ENCODE assay signal across 11 mouse cellular contexts in genomic region chr2:164455421-164456190, GRCm38 (mm10). TPM values are rescaled to one million over a fixed set of nuclear protein-coding genes. Genes with fewer than 3 reads are reported as not detected.
DNase-seq lines count a peak whose midpoint lies in the region; ATAC-seq and TF ChIP-seq lines count a peak whose summit lies in the region.
"Had no signal": no experiment of that assay in that cellular context is flagged by ENCODE, and none has a peak within 500 bp of the region (broad histone marks: within the 10 kb centered on the region; RNA-seq: fewer than 3 reads in every experiment).

No protein-coding gene starts in this region.

- no peaks in the 10 kb centered on the region for H3K36me3 ChIP-seq in heart, embryonic 16.5 days (ENCODE audit: control insufficient read depth, insufficient read depth)
- no peaks in the 10 kb centered on the region for H3K36me3 ChIP-seq in lung, postnatal 0 days (ENCODE audit: insufficient read depth, low read length)
- H3K36me3 ChIP-seq: midbrain, embryonic 12.5 days had no signal

- no peaks in the 10 kb centered on the region for H3K9me3 ChIP-seq in heart, embryonic 16.5 days (replicated peaks; ENCODE audit: control insufficient read depth, low read length)
- no peaks in the 10 kb centered on the region for H3K9me3 ChIP-seq in lung, postnatal 0 days (ENCODE audit: low read length)
- H3K9me3 ChIP-seq: midbrain, embryonic 12.5 days had no signal

- no peak for ATAC-seq in heart, embryonic 16.5 days (replicated peaks; ENCODE audit: extremely low read depth, insufficient read depth, low FRiP score)
- ATAC-seq in lung, postnatal 0 days: peak; percentile 31
- ATAC-seq in monocyte, adult 5-6 weeks (replicated peaks; ENCODE audit: insufficient number of reproducible peaks, low FRiP score, low TSS enrichment, poor library complexity, severe bottlenecking): no peak

- peak overlapping the region; percentile 77 for H3K27ac ChIP-seq in heart, embryonic 16.5 days (ENCODE audit: low read length)
- peak overlapping the region; percentile 90 for H3K27ac ChIP-seq in lung, postnatal 0 days (ENCODE audit: low read length)
- H3K27ac ChIP-seq: midbrain, embryonic 12.5 days had no signal

- WGBS in heart, embryonic 16.5 days: 58% methylated on average over 6 of the region's 6 CpGs
- WGBS in lung, postnatal 0 days: 35% methylated on average over 6 of the region's 6 CpGs

- TF ChIP-seq EP300 in lung, postnatal 0 days (IDR thresholded peaks at IDR 0.05): peak; percentile 47

- H3K4me3 ChIP-seq in heart, embryonic 16.5 days (ENCODE audit: low read length): no peak overlapping the region
- no peak overlapping the region for H3K4me3 ChIP-seq in lung, postnatal 0 days (ENCODE audit: low read depth, low read length)
- H3K4me3 ChIP-seq: midbrain, embryonic 12.5 days had no signal

- H3K9ac ChIP-seq in heart, embryonic 16.5 days (ENCODE audit: low read length): no peak overlapping the region
- H3K9ac ChIP-seq in lung, postnatal 0 days (replicated peaks; ENCODE audit: low read depth): no peak overlapping the region
- H3K9ac ChIP-seq: midbrain, embryonic 12.5 days had no signal

- peaks cover under 1% of the 10 kb centered on the region; the same call in 1 of the 2 replicates for H3K27me3 ChIP-seq in heart, embryonic 16.5 days (ENCODE audit: control insufficient read depth, insufficient read depth, low read length)
- no peaks in the 10 kb centered on the region for H3K27me3 ChIP-seq in lung, postnatal 0 days (replicated peaks; ENCODE audit: insufficient read depth, low read length)
- H3K27me3 ChIP-seq: midbrain, embryonic 12.5 days had no signal

- H3K4me1 ChIP-seq in heart, embryonic 16.5 days (ENCODE audit: control insufficient read depth, insufficient read depth, low read length): peaks cover 53% of the 10 kb centered on the region
- peaks cover 41% of the 10 kb centered on the region for H3K4me1 ChIP-seq in lung, postnatal 0 days (ENCODE audit: insufficient read depth, low read depth, low read length)

- no peak for TF ChIP-seq CTCF in lung, postnatal 0 days (IDR thresholded peaks at IDR 0.05)

- peak; percentile 76 to 81 for DNase-seq in adrenal gland, adult (ENCODE audit: inconsistent age in 2 of 2, low spot score in 1 of 2)
- no peak for DNase-seq in adrenal gland, adult 8-10 months
- DNase-seq in NIH3T3 (ENCODE audit: low read depth): peak; percentile 68
- peak; percentile 90 for DNase-seq in lung, postnatal 0 days (ENCODE audit: low spot score)
- DNase-seq in right cerebral cortex, postnatal 4 days: no peak
- no peak for DNase-seq in T-cell, adult 2 months (ENCODE audit: low spot score)

- no peak overlapping the region for H3K4me2 ChIP-seq in heart, embryonic 16.5 days (ENCODE audit: low read depth, low read length)
- H3K4me2 ChIP-seq in lung, postnatal 0 days (replicated peaks; ENCODE audit: low read depth, low read length): peak overlapping the region; percentile 25; the same call in 1 of the 2 replicates
- H3K4me2 ChIP-seq: midbrain, embryonic 12.5 days had no signal

RNA-seq across cellular contexts. Expression of gene Sys1, which starts 1.2 kb away (rescaled TPM):
- total RNA-seq in adrenal gland, adult 8-10 months (2022): 10 to 100 TPM; 26.2 to 34.8 (median 30.9) TPM
- 33.4 and 41.7 TPM in 2 replicates for polyA plus RNA-seq in heart, embryonic 16.5 days (2015; fragmentation: Nextera tagmentation; extraction: Ambion mirVana)
- polyA plus RNA-seq in lung, postnatal 0 days (2015; fragmentation: Nextera tagmentation; extraction: Ambion mirVana): 63.5 and 66.2 TPM in 2 replicates
- total RNA-seq in monocyte, adult 5-6 weeks (2017): 17.0 to 30.1 TPM (median 24.9 TPM) in 3 replicates

RNA-seq across cellular contexts. Expression of gene Gm20458, which starts 5.2 kb away (rescaled TPM):
- 1 to 10 TPM in 3 of 4 experiments, not detected in 1; 2.3 to 7.3 (median 4.6) TPM for total RNA-seq in adrenal gland, adult 8-10 months (2022)
- 11.6 and 12.1 TPM in 2 replicates for polyA plus RNA-seq in heart, embryonic 16.5 days (2015; fragmentation: Nextera tagmentation; extraction: Ambion mirVana)
- polyA plus RNA-seq in lung, postnatal 0 days (2015; fragmentation: Nextera tagmentation; extraction: Ambion mirVana): 23.5 and 32.9 TPM in 2 replicates
- 4.9 TPM in 1 of 3 replicates, not detected in the others for total RNA-seq in monocyte, adult 5-6 weeks (2017)

RNA-seq across cellular contexts. Expression of gene Sdc4, which starts 11.9 kb away (rescaled TPM):
- 100 to 1,000 TPM in 2 of 4 experiments, 10 to 100 TPM in 2; 89.0 to 114 (median 105) TPM for total RNA-seq in adrenal gland, adult 8-10 months (2022)
- polyA plus RNA-seq in heart, embryonic 16.5 days (2015; fragmentation: Nextera tagmentation; extraction: Ambion mirVana): 48.0 and 61.1 TPM in 2 replicates
- polyA plus RNA-seq in lung, postnatal 0 days (2015; fragmentation: Nextera tagmentation; extraction: Ambion mirVana): 217 and 289 TPM in 2 replicates
- total RNA-seq in monocyte, adult 5-6 weeks (2017): 14.1 to 26.0 TPM (median 16.6 TPM) in 3 replicates

RNA-seq across cellular contexts. Expression of gene Trp53tg5, which starts 17.9 kb away (rescaled TPM):
- not detected for total RNA-seq in adrenal gland, adult 8-10 months (2022)
- polyA plus RNA-seq in heart, embryonic 16.5 days (2015; fragmentation: Nextera tagmentation; extraction: Ambion mirVana): not detected in 2 replicates
- polyA plus RNA-seq in lung, postnatal 0 days (2015; fragmentation: Nextera tagmentation; extraction: Ambion mirVana): not detected in 2 replicates
- 0.68 TPM in 1 of 3 replicates, not detected in the others for total RNA-seq in monocyte, adult 5-6 weeks (2017)
- total RNA-seq: layer of hippocampus, postnatal 14 days had no signal
- polyA plus RNA-seq: brain, embryonic 14.5 days had no signal

RNA-seq across cellular contexts. Expression of gene Dbndd2, which starts 30.3 kb away (rescaled TPM):
- 10 to 100 TPM in 2 of 4 experiments, 1 to 10 TPM in 2; 5.4 to 18.3 (median 11.6) TPM for total RNA-seq in adrenal gland, adult 8-10 months (2022)
- polyA plus RNA-seq in heart, embryonic 16.5 days (2015; fragmentation: Nextera tagmentation; extraction: Ambion mirVana): 10.6 and 16.4 TPM in 2 replicates
- 39.9 and 44.6 TPM in 2 replicates for polyA plus RNA-seq in lung, postnatal 0 days (2015; fragmentation: Nextera tagmentation; extraction: Ambion mirVana)
- total RNA-seq in monocyte, adult 5-6 weeks (2017): 3.1 to 12.6 TPM (median 7.4 TPM) in 3 replicates

Comparison
In these comparisons a context has a peak if more than half of its experiments do, and no peak if none do; other contexts are left out.
1. DNase-seq: peak in adrenal gland, adult (2 of 2), NIH3T3 (single experiment) and lung, postnatal 0 days (single experiment); none in adrenal gland, adult 8-10 months (single experiment), right cerebral cortex, postnatal 4 days (single experiment) and T-cell, adult 2 months (single experiment).